Mouse (Mus musculus) cerebellum, postnatal 4 days (tissue): ENCODE results near the gene Arhgap15.

Source experiments
- DNase-seq, 2 experiments: peaks; one replicate each; pipeline ENCODE4 v3.0.0; 2022; ENCODE audit warnings: low spot score in 2 of 2, mixed read lengths in 1 of 2

Arhgap15 gene

DNA sequence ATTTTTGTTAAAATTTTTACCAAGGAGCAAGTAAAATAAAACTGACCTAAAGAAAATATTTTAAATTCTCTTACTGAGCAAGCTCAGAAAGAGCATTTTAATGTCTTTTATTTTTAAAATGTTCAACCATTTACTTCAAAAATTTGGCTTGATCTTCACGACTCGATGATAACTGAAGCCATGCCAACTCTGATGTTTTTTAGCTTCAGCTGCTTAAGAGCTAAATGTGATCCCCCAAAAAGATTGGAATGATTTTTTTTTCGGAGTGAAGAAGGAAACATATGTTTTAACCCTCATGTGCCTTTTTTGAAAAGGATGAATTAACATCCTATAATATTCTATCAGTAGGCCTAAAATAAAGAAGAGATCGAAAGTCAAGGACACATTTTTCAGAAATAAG lies 605.0 kb downstream of the Arhgap15 start:
- no peak for DNase-seq

DNA sequence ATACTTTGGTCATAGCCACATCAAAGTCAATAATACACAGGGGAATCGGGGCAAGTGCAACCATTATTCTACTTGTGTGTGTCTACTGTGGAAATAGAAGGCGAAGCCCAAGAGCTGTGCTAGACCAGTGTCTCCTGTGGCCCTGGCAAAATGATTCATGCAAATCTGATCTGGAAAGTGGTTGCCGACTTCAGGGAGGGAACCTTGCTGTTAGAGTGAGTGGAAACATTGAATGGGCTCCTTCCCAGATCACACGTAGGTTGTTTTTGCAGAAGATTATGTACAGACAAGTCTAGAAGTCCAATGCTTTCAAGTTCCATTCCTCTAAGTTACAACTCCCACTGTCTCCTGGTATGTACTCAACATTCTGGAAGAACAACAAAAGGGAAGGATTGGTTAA lies 606.2 kb downstream of the Arhgap15 start:
- DNase-seq: no peak

DNA sequence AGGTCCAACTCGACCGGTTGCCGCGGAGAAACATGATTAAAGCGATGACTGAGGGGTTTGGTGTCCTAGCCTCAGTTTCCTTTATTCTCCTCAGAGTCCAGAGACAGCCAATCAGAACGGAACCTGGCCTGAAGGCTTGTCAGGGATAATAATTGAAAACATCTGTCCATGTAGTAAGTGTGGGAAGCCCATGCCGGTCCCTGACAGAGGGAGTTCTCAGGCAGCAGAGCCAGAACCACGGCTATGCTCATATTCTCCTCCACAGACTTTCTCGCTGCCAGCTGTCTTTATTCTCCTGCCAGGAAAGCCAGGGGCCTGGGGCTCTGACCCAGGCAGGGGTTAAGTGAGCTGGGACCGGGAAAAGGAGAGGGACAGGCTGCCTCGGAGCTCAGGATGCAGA lies 606.7 kb downstream of the Arhgap15 start:
- DNase-seq: no peak

DNA sequence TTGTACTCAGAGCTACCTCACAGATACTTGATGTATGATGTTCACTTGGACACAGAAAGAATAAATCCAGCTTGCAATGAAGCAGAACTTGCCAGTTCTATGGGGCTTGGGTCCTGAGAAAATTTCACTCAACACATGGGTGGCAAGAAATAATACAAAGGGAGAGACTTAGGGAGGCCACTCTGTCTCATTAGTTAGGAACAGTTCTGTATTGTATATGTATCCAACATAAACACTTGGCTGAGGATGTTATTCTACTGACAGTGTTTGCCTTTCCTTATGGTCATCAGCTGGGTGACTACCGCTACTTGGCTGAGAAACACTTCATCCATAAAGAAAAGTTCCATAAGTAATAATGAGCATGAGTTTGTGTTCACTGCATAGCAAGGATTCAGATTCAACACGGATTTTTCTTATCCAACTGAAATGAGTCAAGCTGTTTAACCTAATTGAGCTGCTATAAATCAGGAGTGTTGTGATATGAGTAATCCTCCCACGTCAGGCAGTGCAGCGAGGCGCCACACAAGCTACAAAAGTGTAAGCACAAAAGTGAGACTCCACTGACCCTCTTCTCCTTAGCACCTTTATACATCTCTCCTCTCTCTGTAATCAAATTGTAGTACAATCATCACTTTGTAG lies 607.7 kb downstream of the Arhgap15 start:
- DNase-seq: no peak

DNA sequence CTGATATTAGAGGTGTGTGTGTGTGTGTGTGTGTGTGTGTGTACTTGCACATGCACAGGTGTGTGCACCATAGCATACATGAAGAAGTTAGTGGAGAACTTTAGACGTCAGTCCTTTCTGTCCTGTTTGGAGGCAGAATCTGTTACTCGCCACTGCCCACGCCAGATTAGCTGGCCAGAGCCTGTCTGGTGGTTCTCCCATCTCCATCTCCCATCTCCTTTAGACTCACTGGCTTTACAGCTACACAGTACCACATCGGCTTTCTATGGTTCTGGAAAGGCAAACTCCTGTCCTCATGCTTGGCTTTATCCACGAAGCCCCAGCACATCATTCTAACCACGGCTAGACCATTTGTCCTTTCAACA lies 608.2 kb downstream of the Arhgap15 start:
- no peak for DNase-seq

DNA sequence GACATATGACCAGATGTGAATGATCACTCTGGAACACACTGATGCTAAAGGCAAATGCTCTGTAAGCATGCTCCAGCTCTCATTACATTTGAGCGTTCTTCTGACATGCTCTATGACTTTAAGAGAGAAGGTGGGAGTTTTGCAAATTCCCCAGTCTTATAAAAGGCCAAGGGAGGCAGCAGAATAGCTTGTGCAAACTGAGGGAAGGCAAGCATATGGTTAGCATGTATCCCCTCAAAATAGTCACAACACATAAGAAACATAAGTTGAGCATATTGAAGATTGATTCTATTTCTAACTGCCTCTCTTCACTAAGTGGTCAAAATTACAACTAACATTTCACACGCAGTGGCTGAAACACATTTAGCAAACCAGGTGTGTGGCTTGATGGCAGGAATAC lies 631.6 kb downstream of the Arhgap15 start:
- no peak for DNase-seq

DNA sequence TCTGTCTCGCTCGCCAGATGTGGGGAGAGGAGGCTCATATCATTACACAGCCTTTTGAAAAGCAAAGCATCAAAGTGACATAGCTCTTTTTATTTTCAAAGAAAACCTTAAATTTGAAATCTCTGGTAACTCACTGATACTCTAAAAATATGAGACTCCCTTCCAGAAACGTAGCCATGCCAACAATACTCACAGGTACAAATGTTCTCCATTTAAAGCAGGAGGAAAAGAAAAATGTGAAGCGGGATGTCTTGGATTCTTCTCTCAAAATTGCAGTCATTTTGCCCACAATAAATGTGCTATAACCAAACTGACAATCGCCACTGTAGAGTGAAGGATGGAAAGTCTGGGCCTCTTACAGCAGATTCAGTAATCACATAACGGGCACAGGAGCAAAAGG lies 635.9 kb downstream of the Arhgap15 start:
- no peak for DNase-seq

DNA sequence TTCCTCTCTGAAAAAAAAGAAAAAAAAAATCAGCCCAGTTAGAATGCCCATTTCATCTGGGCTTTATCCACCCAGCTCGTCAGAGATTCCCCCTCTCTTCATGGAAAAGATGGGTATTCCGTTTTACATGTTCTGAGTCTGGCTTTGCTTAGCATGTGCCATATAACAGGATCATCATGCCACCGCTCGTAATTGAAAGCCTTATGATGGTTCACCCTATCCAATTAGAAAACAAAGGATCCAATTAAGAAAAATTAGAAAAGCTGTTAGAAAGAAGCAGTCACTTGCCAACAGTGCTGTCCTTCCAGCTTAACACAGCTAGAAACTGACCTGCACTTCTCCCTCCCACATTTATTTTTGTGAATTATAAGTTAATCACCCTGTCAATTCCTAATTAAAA lies 640.9 kb downstream of the Arhgap15 start:
- DNase-seq: no peak

DNA sequence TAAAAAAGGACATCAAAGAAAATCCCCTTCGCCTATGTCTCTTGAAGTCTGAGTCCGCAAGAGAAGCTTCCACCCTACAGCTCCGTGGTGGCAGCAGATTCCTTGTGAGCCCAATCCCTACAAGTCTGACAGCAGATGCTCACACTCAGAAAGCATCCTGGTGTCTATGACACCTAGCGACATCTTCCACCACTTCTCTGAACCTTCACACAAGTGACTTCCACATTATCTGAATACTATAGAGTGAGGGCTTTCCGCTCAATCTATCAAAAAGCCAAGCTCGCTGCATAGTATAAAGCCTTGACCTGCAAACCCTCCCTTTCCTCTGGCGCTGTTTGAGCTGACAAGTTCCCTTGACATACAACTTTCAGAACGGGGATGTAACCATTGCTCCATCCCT lies 645.2 kb downstream of the Arhgap15 start:
- DNase-seq: no peak

DNA sequence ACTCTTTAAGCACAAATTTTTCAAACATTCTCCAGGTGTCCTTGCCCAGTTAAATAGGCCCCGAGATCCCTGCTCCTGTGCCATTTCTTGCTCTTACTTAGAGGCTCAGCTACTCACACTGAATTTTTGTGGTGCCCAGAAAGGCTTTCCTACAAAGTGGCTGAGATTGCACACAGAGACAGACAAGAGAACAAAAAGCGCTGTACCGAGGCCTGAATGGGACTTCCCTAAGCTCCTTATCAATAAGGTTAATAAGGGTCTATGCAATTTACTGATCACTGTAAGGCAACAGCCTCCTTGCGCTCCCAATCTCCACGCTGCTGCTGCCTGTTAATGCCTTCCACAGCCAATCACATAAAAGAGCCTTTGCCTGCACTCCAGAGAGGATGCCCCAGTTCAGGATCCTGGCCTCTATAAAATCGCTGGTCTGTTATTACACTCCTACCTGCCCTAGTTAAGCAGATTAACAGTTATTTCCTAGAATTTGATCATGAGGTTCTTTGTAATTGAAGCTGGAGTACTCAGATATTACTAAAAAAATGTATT lies 646.4 kb downstream of the Arhgap15 start:
- DNase-seq: no peak

DNA sequence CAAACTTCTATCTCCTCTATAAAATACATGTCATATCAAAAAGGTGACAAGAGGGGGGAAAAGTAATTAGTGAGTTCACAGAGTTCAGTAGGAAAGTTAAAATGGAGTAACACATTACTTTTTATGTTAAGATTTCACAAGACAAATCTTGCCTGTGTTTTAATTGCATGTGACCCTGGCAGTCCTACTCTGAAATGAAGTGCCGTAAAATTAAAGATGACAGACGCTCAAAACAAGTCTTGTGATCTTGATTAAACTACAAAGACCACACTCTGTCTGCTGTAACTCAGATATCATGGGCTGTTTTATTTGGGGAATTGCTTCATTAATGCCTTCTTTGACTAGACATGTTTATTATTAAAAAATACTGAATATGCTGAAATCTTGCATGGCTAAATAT lies 647.0 kb downstream of the Arhgap15 start:
- no peak for DNase-seq

DNA sequence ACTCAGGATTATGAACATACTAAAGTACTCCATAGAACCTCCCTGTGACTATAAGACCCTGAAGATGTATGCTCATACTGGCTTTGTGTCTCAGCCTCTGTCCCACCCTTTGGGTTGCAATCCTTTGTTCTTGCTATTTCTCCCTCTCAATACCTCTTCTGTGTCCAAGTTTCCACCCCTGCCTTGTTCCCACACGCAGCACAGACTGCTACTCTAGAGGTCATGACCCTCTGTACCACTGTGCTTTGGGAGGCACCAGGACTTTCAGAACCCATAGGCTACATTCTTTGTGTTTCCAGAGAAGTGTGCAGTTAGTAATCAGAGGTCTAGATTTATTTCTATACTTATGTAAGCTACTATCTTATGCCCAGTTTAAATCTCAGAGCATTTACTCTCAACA lies 648.6 kb downstream of the Arhgap15 start:
- no peak for DNase-seq

DNA sequence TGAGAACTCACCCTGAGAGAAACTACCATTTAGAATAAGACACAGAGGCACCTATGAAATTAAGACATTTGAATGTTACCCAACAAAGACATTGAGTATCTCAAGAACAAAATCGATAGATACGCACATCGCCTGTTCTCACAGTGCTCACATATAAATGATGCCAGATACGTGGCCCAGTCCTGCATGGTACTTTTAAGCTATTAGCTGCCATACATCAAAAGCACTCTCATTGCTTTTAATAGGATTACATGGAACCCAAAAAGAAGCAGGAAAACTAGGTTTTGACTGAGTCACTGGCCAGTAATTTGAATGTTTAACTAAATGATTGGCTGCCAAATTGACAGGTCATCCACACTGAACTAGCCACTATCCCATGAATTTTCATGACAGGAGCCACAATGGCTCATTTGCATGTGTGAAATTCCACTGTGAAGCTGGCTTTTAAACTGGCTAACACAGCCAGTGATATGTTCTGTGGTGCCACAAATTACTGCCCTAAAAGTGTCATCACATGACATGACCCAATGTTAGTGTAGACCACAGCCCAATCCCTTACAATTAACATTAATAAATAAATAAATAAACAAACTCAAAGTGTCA lies 649.2 kb downstream of the Arhgap15 start:
- no peak for DNase-seq

DNA sequence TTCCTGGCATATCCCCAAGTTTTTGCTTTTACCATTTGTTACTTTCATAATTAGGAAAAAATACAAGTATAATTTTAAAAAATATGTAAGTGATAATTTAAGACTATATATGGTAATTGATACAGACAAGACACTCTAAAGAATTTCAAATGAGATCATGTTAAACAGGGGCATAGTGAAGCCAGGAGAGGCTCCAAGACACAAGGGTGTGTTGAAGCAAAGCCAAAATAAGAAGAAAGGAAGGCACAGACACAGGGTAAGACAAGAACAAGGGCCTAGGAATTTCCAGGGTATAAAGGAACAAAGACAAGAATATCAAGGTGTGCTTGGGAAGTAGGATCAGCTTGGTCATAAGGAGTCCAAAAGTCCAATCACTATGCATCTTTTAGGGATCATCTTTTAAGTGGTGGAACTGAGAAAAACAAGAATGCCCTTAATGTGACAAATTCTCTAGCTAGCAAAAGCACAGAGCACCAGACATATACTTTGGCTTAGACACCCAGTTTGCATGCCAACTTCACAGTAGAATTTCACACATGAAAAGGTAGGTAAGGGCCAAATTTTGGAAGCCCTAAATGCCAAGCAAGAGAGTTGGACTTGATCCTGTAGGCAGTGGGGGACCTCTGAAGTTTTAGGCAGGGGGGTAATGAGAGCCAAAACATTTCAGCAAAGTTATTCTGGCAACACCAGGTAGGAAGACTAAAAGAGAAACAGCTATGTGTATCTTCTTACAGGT lies 650.7 kb downstream of the Arhgap15 start:
- DNase-seq: peak in 1 of 2 experiments; percentile 14

DNA sequence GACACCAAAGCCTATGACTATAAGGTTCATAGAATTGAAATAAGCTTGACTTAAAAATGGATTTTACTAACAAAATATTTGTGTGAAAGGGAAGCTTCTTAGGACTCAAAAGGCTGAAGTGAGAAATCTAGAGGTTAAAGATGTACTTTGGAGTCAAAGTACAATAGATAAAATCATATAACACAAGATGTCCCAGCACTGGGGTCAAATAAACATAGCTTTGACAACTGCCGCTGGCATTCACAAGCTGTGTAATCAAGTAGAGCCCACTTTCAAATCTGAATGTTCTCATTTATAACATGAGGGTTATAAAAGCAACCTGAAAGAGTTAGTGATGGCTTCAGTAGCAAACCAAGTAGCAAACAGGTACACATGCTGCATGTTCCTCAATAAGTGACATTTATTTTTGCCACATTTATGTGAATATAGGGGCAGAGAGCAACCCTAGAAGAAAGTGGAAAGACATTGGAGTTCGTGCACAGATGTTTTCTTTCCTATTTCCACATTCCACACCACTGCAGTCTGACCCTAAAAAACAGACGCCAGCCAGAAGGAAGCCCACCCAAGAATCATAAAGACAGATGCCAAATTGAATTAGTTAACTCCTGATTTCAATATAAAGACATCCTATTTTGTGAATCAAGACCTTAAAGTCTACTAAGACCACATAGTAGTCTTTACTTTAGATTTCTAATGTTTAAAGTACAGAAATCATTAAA lies 653.2 kb downstream of the Arhgap15 start:
- no peak for DNase-seq

DNA sequence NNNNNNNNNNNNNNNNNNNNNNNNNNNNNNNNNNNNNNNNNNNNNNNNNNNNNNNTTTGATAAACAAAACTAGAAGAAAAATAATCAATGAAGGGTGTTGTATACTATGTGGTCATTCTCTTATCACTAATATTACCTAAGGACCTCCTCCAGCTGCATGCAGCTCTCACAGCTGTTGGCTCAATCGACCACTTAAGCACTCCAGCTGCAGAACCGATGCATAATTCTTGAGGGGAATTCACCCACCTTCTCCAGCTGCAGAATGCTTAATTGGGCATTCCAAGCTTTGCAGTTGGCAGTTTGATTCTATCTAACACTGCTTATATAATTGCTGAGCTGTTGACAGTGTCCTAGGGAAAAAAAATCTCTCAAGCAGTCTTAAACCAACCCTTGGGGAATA lies 663.0 kb downstream of the Arhgap15 start:
- DNase-seq: no peak

DNA sequence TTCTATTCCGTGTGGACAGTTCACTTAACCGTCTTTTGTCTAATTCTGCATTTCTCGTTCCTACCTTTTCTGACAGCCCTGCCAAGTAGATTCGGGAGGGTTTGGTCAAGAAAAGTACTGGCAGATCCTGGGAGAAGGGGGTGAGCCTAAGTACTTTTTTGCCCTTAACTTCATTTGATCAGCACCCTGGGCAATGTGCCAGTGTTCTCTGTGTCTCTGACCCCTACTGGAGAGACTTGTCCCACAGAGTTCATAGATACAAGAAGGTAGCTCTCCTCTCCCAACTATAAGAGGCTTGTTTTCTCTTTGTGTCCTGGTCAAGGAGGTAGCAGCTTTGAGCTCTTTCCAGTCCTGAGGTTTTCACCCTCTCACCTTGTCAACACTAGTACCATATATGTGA lies 667.7 kb downstream of the Arhgap15 start:
- DNase-seq: no peak

DNA sequence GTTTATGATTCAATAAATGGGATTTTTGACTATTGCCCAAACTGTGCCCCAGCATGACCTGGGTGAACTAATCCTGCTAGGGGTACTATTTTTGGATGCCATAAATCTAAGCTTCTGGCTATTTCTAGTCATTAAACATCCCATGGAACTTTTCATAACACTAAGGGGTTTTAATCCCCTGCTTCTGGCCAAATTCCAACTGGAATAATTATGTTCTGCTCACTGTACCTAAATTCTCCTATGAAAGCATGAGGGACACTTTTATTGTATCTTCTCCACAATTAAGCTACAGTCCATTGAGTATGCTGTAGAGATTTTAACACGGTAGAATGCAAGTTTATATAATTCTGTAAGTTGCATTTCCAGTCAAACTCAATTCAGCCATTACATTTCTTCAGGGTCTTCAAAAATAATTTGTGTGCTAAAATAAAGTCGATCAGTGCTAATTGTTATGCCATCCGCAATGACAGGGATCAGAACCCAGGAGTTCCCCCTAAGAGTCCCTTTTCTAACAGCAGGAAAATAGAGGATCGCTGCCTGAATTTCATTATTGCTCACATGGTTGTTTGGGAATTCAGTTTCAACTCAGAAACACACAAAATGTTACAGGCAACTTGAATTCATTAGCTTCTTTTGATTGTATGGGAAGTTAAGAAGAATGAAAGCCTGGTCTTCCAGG lies 671.1 kb downstream of the Arhgap15 start:
- DNase-seq: no peak

DNA sequence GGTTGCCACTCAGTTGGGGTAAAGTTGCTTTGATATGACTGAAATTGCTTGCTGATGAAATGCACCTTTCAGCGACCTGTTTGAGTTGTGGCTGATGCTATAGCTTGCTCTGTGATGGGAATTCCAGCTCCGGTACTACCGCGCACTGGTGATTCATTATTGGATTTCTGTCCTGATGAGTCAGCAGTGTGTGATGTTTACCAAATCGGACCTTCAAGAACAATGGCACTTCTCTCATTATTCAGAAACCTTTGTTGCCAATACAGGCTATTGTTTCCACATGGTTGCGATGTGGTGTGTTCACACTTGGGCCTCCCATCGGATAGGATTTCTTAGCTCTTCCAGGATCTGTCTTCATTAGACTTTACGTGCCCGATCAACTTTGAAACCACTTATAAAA lies 681.9 kb downstream of the Arhgap15 start:
- DNase-seq: no peak

DNA sequence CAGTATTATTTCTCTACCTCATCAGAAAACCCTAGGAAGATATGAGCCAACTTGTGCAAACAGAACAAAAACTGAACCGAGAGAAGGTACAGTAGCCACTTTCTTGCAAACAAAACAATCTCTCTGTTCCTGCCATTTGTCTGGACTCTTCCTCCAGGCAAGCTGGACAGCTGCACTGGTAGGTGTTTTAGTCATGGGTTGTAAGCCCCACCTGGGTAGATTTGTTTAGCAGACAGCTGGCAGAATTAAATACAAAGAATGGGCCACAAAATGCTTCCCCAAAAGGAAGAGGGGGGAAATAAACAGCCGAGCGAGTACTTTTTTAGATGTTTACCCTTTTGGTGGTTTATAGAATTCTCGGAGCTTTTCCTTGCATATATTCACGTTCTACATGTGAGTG lies 688.0 kb downstream of the Arhgap15 start:
- no peak for DNase-seq

DNA sequence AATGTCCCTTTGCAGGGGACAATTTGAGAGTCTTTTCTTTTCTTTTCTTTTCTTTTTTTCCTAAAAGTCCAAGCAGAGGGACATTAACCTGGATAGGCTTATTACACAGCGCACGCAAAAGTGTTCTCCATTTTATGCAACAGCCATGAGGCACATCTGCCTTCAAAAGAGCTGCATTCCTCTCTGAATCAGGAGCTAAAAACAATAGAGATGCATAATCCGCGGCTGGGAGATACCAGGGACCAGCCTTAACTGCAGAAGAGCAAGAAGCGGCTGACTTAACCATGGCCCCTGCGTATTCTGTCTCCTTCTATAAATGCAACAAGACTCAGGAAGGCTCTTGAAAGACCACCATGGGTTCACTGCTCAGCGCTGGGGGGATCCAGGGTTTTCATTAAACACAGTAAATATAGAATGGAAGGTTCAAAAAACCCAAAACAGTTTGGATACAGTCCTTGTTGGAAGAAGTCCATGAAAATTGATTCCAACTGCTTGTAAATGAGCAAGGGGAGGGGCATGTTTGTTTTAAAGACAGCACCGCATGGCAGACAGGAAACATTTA lies 689.0 kb downstream of the Arhgap15 start:
- DNase-seq: no peak

DNA sequence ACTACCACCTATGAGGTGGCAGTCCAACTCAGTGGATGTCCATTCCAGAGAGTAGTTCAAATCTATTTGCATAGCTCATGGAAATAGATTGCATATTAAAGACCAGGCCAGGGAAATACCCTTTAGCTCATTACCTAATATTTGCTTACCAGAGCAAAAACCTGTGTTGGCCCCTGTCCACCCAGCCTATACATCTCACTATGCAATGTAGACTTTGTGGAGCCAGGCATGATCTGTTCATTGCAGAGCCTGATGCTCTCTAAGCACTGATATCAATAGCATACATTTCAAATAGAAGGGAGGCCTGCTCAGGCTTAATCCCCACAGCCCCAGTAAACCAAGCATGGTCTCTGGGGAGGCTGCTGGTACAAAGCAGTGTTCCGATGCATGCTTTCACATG lies 689.4 kb downstream of the Arhgap15 start:
- DNase-seq: no peak
